19 mouse cellular contexts compared by ENCODE assay signal in genomic region chr1:93291591-93291990, GRCm38 (mm10). TPM values are rescaled to one million over a fixed set of nuclear protein-coding genes. Genes with fewer than 3 reads are reported as not detected.
DNase-seq lines count a peak whose midpoint lies in the region; ATAC-seq lines count a peak whose summit lies in the region.
"Had no signal": no experiment of that assay in that cellular context is flagged by ENCODE, and none has a peak within 500 bp of the region (broad histone marks: within the 10 kb centered on the region; RNA-seq: fewer than 3 reads in every experiment).

No protein-coding gene starts in this region.

- DNase-seq in heart, adult 11 months = peak; percentile 56
- DNase-seq in midbrain, embryonic 11.5 days (ENCODE audit: low spot score, missing footprints) = peak; percentile 73
- DNase-seq: adrenal gland, adult 2 months; adrenal gland, adult 8-10 months; adrenal gland, postnatal 10 days; adrenal gland, postnatal 14 days; adrenal gland, postnatal 25 days; adrenal gland, postnatal 36 days; B cell, adult 2 months; cerebellum, adult 11 months; cerebellum, adult 11-12 months; cerebellum, adult 18-20 months had no signal

- 82% methylated on average over 1 of the region's 1 CpGs for WGBS in heart, embryonic 11.5 days (ENCODE audit: insufficient replicate concordance)
- 91% methylated on average over 1 of the region's 1 CpGs for WGBS in midbrain, embryonic 11.5 days
- WGBS in midbrain, embryonic 16.5 days = 90% methylated on average over 1 of the region's 1 CpGs

- H3K27ac ChIP-seq in heart, embryonic 11.5 days (ENCODE audit: low read depth, low read length) = no peak overlapping the region
- no peak overlapping the region for H3K27ac ChIP-seq in midbrain, embryonic 11.5 days (ENCODE audit: low read depth, low read length)
- no peak overlapping the region for H3K27ac ChIP-seq in midbrain, embryonic 16.5 days (ENCODE audit: low read length)

- no peak overlapping the region for H3K4me2 ChIP-seq in heart, embryonic 11.5 days
- H3K4me2 ChIP-seq in midbrain, embryonic 11.5 days = no peak overlapping the region
- no peak overlapping the region for H3K4me2 ChIP-seq in midbrain, embryonic 16.5 days (ENCODE audit: low read length)

- no peak for ATAC-seq in heart, embryonic 11.5 days (replicated peaks; ENCODE audit: insufficient number of reproducible peaks, low FRiP score, low TSS enrichment)
- ATAC-seq in midbrain, embryonic 11.5 days (ENCODE audit: low FRiP score) = no peak
- ATAC-seq in midbrain, embryonic 16.5 days = no peak
- ATAC-seq: activated CD4-positive, CD25-positive, alpha-beta regulatory T cell, adult 4 months; CD4-positive, CD25-positive, alpha-beta regulatory T cell, adult 4 months; Patski had no signal

- no peaks in the 10 kb centered on the region for H3K4me1 ChIP-seq in heart, embryonic 11.5 days (ENCODE audit: control insufficient read depth, insufficient read depth, low read length)
- no peaks in the 10 kb centered on the region for H3K4me1 ChIP-seq in midbrain, embryonic 11.5 days (ENCODE audit: control insufficient read depth, insufficient read depth, low read length)
- no peaks in the 10 kb centered on the region for H3K4me1 ChIP-seq in midbrain, embryonic 16.5 days (ENCODE audit: control insufficient read depth, insufficient read depth, low read length)

- H3K9ac ChIP-seq in heart, embryonic 11.5 days (ENCODE audit: low read depth, low read length) = no peak overlapping the region
- H3K9ac ChIP-seq in midbrain, embryonic 11.5 days (ENCODE audit: low read length) = no peak overlapping the region
- H3K9ac ChIP-seq in midbrain, embryonic 16.5 days (ENCODE audit: low read depth, low read length) = no peak overlapping the region

- H3K36me3 ChIP-seq in heart, embryonic 11.5 days (ENCODE audit: control insufficient read depth, insufficient read depth, low read length) = peaks cover 7% of the 10 kb centered on the region
- peaks cover 2% of the 10 kb centered on the region; the same call in 1 of the 2 replicates for H3K36me3 ChIP-seq in midbrain, embryonic 11.5 days (ENCODE audit: control insufficient read depth, insufficient read depth, low read length)
- peaks cover 4% of the 10 kb centered on the region; the same call in 1 of the 2 replicates for H3K36me3 ChIP-seq in midbrain, embryonic 16.5 days (ENCODE audit: control insufficient read depth, insufficient read depth, low read length)

- no peaks in the 10 kb centered on the region for H3K27me3 ChIP-seq in heart, embryonic 11.5 days (ENCODE audit: control insufficient read depth, insufficient read depth, low read length)
- no peaks in the 10 kb centered on the region for H3K27me3 ChIP-seq in midbrain, embryonic 11.5 days (ENCODE audit: control insufficient read depth, insufficient read depth, low read length)
- no peaks in the 10 kb centered on the region for H3K27me3 ChIP-seq in midbrain, embryonic 16.5 days (ENCODE audit: control insufficient read depth, insufficient read depth, low read depth, low read length)
- H3K27me3 ChIP-seq: CH12.LX, Patski had no signal

- no peaks in the 10 kb centered on the region for H3K9me3 ChIP-seq in heart, embryonic 11.5 days (replicated peaks; ENCODE audit: control insufficient read depth, low read length)
- no peaks in the 10 kb centered on the region for H3K9me3 ChIP-seq in midbrain, embryonic 11.5 days (ENCODE audit: control insufficient read depth, low read length)
- no peaks in the 10 kb centered on the region for H3K9me3 ChIP-seq in midbrain, embryonic 16.5 days (replicated peaks; ENCODE audit: control insufficient read depth, low read length, poor library complexity, severe bottlenecking)
- H3K9me3 ChIP-seq: G1E had no signal

- H3K4me3 ChIP-seq in heart, embryonic 11.5 days (ENCODE audit: low read depth, low read length) = no peak overlapping the region
- H3K4me3 ChIP-seq in midbrain, embryonic 11.5 days (ENCODE audit: low read depth, low read length) = no peak overlapping the region
- H3K4me3 ChIP-seq in midbrain, embryonic 16.5 days (ENCODE audit: low read depth, low read length) = no peak overlapping the region

RNA-seq across cellular contexts. Expression of gene Mterf4, which starts 14.1 kb away (rescaled TPM):
- polyA plus RNA-seq in heart, embryonic 11.5 days (2014; fragmentation: Nextera tagmentation; extraction: Ambion mirVana) = 22.2 and 23.7 TPM in 2 replicates
- 31.8 and 38.4 TPM in 2 replicates for polyA plus RNA-seq in midbrain, embryonic 11.5 days (2014; fragmentation: Nextera tagmentation; extraction: Ambion mirVana)
- 32.2 and 34.9 TPM in 2 replicates for polyA plus RNA-seq in midbrain, embryonic 16.5 days (2015; fragmentation: Nextera tagmentation; extraction: Ambion mirVana)

RNA-seq across cellular contexts. Expression of gene Ppp1r7, which starts 51.1 kb away (rescaled TPM):
- 64.5 and 69.7 TPM in 2 replicates for polyA plus RNA-seq in heart, embryonic 11.5 days (2014; fragmentation: Nextera tagmentation; extraction: Ambion mirVana)
- polyA plus RNA-seq in midbrain, embryonic 11.5 days (2014; fragmentation: Nextera tagmentation; extraction: Ambion mirVana) = 88.5 and 94.8 TPM in 2 replicates
- polyA plus RNA-seq in midbrain, embryonic 16.5 days (2015; fragmentation: Nextera tagmentation; extraction: Ambion mirVana) = 53.1 and 56.2 TPM in 2 replicates

RNA-seq across cellular contexts. Expression of gene Pask, which starts 51.7 kb away (rescaled TPM):
- polyA plus RNA-seq in heart, embryonic 11.5 days (2014; fragmentation: Nextera tagmentation; extraction: Ambion mirVana) = 8.0 and 8.9 TPM in 2 replicates
- polyA plus RNA-seq in midbrain, embryonic 11.5 days (2014; fragmentation: Nextera tagmentation; extraction: Ambion mirVana) = 15.0 and 16.0 TPM in 2 replicates
- polyA plus RNA-seq in midbrain, embryonic 16.5 days (2015; fragmentation: Nextera tagmentation; extraction: Ambion mirVana) = 6.8 and 7.9 TPM in 2 replicates

RNA-seq across cellular contexts. Expression of gene Sned1, which starts 56.0 kb away (rescaled TPM):
- polyA plus RNA-seq in heart, embryonic 11.5 days (2014; fragmentation: Nextera tagmentation; extraction: Ambion mirVana) = 3.0 and 3.4 TPM in 2 replicates
- 1.8 and 2.0 TPM in 2 replicates for polyA plus RNA-seq in midbrain, embryonic 11.5 days (2014; fragmentation: Nextera tagmentation; extraction: Ambion mirVana)
- polyA plus RNA-seq in midbrain, embryonic 16.5 days (2015; fragmentation: Nextera tagmentation; extraction: Ambion mirVana) = 5.5 and 6.2 TPM in 2 replicates
- polyA plus RNA-seq: G1E had no signal
